Mouse (Mus musculus) heart, embryonic 15.5 days (tissue): ENCODE measurements around the gene Vti1a. TPM values are rescaled to one million over a fixed set of nuclear protein-coding genes. Genes with fewer than 3 reads are reported as not detected.

Experiments
- ATAC-seq: fragments of 200-750 bp; cut with Nextera tagmentation; replicated peaks from 2 replicates; pipeline ENCODE4 v1.8.0; 2017; ENCODE audit warnings: low read depth, moderate TSS enrichment; ENCODE audit not compliant: insufficient number of reproducible peaks, insufficient read depth, low FRiP score
- H3K27ac ChIP-seq: fragments of 300-500 bp; sonication (generic); 2 replicates; pipeline ENCODE4 v1.5.1; 2015; ENCODE audit warnings: mild to moderate bottlenecking, inconsistent platforms
- H3K27me3 ChIP-seq: fragments of 300-500 bp; sonication (generic); 2 replicates; pipeline ENCODE4 v1.6.1; 2015; ENCODE audit warnings: inconsistent platforms
- H3K36me3 ChIP-seq: fragments of 300-500 bp; sonication (generic); 2 replicates; pipeline ENCODE4 v1.6.1; 2015; ENCODE audit warnings: mild to moderate bottlenecking, inconsistent platforms
- H3K4me1 ChIP-seq: fragments of 300-500 bp; sonication (generic); replicated peaks from 2 replicates; pipeline ENCODE4 v1.6.1; 2015; ENCODE audit warnings: inconsistent platforms
- H3K4me2 ChIP-seq: fragments of 300-500 bp; sonication (generic); 2 replicates; pipeline ENCODE4 v1.6.1; 2015; ENCODE audit warnings: inconsistent platforms, mild to moderate bottlenecking, moderate library complexity
- H3K4me3 ChIP-seq: fragments of 300-500 bp; sonication (generic); 2 replicates; pipeline ENCODE4 v1.5.1; 2015; ENCODE audit warnings: mild to moderate bottlenecking, inconsistent platforms
- H3K9ac ChIP-seq: fragments of 300-500 bp; sonication (generic); 2 replicates; pipeline ENCODE4 v1.6.1; 2015; ENCODE audit warnings: mild to moderate bottlenecking, inconsistent platforms
- H3K9me3 ChIP-seq: fragments of 300-500 bp; sonication (generic); replicated peaks from 2 replicates; pipeline ENCODE4 v1.6.1; 2016; ENCODE audit warnings: inconsistent platforms
- WGBS: fragments of 180-500 bp; shearing (Covaris S2); methylation state at CpG from one replicate; pipeline ENCODE4 v1.1.7; 2015; ENCODE audit warnings: mixed read lengths; 5-methylcytosine and 5-hydroxymethylcytosine counted together
- polyA plus RNA-seq: library from polyadenylated mRNA; unstranded; fragments of >200 nt; fragmentation: Nextera tagmentation; extraction: Ambion mirVana; gene quantifications from 2 replicates; pipeline ENCODE4 v1.2.1, GENCODE M21; 2015

The Vti1a gene
- polyA plus RNA-seq, 1 experiment from 2014 or later = 13.1 TPM

- Histone ChIP-seq H3K9me3 (no peaks in the 10 kb centered on the region), H3K4me1 (no peaks in the 10 kb centered on the region), H3K27ac (no peak overlapping the region), H3K9ac (no peak overlapping the region), H3K4me3 (no peak overlapping the region), H3K27me3 (no peaks in the 10 kb centered on the region; the same call in 1 of the 2 replicates), H3K36me3 (no peaks in the 10 kb centered on the region), H3K4me2 (no peak overlapping the region)
- ATAC-seq = no peak
- 57% methylated on average over 15 of the region's 15 CpGs for WGBS
These were observed 175.3 kb downstream of the Vti1a start for GRCm38 (mm10) chr19:55491126-55492076.

GRCm38 (mm10) chr19:55496333-55496732 lies 180.2 kb downstream of the Vti1a start:
- ATAC-seq = no peak
- no peak overlapping the region for H3K4me2 ChIP-seq
- WGBS = 57% methylated on average over 9 of the region's 9 CpGs

GRCm38 (mm10) chr19:55499179-55499863 lies 183.2 kb downstream of the Vti1a start:
- no peak for ATAC-seq
- H3K4me3 ChIP-seq = no peak overlapping the region
- H3K9me3 ChIP-seq = no peaks in the 10 kb centered on the region
- H3K36me3 ChIP-seq = no peaks in the 10 kb centered on the region
- H3K9ac ChIP-seq = no peak overlapping the region
- 65% methylated on average over 18 of the region's 18 CpGs for WGBS
- no peak overlapping the region for H3K4me2 ChIP-seq
- peaks cover 3% of the 10 kb centered on the region; the same call in 1 of the 2 replicates for H3K4me1 ChIP-seq
- no peaks in the 10 kb centered on the region; the same call in 1 of the 2 replicates for H3K27me3 ChIP-seq
- H3K27ac ChIP-seq = no peak overlapping the region

More at GRCm38 (mm10) chr19:55496333-55496732, 180.2 kb downstream of the Vti1a start:
- Histone ChIP-seq H3K4me3 (no peak overlapping the region), H3K27ac (no peak overlapping the region), H3K36me3 (no peaks in the 10 kb centered on the region), H3K27me3 (no peaks in the 10 kb centered on the region; the same call in 1 of the 2 replicates), H3K9ac (no peak overlapping the region), H3K4me1 (no peaks in the 10 kb centered on the region), H3K9me3 (no peaks in the 10 kb centered on the region)

GRCm38 (mm10) chr19:55501985-55502384 lies 185.9 kb downstream of the Vti1a start:
- ATAC-seq = no peak
- no peak overlapping the region for H3K4me2 ChIP-seq
- no peak overlapping the region for H3K9ac ChIP-seq
- WGBS = 59% methylated on average over 4 of the region's 4 CpGs
- H3K27ac ChIP-seq = no peak overlapping the region
- no peaks in the 10 kb centered on the region for H3K27me3 ChIP-seq
- H3K9me3 ChIP-seq = no peaks in the 10 kb centered on the region
- peaks cover 3% of the 10 kb centered on the region; the same call in 1 of the 2 replicates for H3K4me1 ChIP-seq
- no peak overlapping the region for H3K4me3 ChIP-seq
- H3K36me3 ChIP-seq = no peaks in the 10 kb centered on the region

GRCm38 (mm10) chr19:55503771-55504170 lies 187.7 kb downstream of the Vti1a start:
- Histone ChIP-seq H3K4me1 (peaks cover 3% of the 10 kb centered on the region; the same call in 1 of the 2 replicates), H3K9me3 (no peaks in the 10 kb centered on the region), H3K4me2 (peak overlapping the region; percentile 21; the same call in 1 of the 2 replicates), H3K27me3 (no peaks in the 10 kb centered on the region), H3K4me3 (no peak overlapping the region), H3K9ac (no peak overlapping the region), H3K27ac (no peak overlapping the region), H3K36me3 (no peaks in the 10 kb centered on the region)
- WGBS = 40% methylated on average over 4 of the region's 4 CpGs
- no peak for ATAC-seq

- H3K4me1 ChIP-seq = peaks cover 3% of the 10 kb centered on the region; the same call in 1 of the 2 replicates
- no peak overlapping the region for H3K27ac ChIP-seq
- ATAC-seq = no peak
- H3K9me3 ChIP-seq = no peaks in the 10 kb centered on the region
- no peak overlapping the region for H3K9ac ChIP-seq
- H3K36me3 ChIP-seq = no peaks in the 10 kb centered on the region
- H3K4me2 ChIP-seq = no peak overlapping the region
- no peak overlapping the region for H3K4me3 ChIP-seq
- WGBS = 79% methylated on average over 16 of the region's 16 CpGs
- no peaks in the 10 kb centered on the region for H3K27me3 ChIP-seq
These were observed 191.7 kb downstream of the Vti1a start for GRCm38 (mm10) chr19:55507748-55508147.

GRCm38 (mm10) chr19:55508239-55508638 lies 192.1 kb downstream of the Vti1a start:
- 92% methylated on average over 4 of the region's 4 CpGs for WGBS
- ATAC-seq = no peak

GRCm38 (mm10) chr19:55508965-55509364 lies 192.9 kb downstream of the Vti1a start:
- no peak overlapping the region for H3K4me2 ChIP-seq
- ATAC-seq = no peak
- 78% methylated on average over 5 of the region's 5 CpGs for WGBS
- no peaks in the 10 kb centered on the region for H3K4me1 ChIP-seq
- H3K36me3 ChIP-seq = no peaks in the 10 kb centered on the region
- H3K9ac ChIP-seq = no peak overlapping the region
- no peak overlapping the region for H3K4me3 ChIP-seq
- H3K9me3 ChIP-seq = no peaks in the 10 kb centered on the region
- H3K27ac ChIP-seq = no peak overlapping the region
- H3K27me3 ChIP-seq = no peaks in the 10 kb centered on the region

More at GRCm38 (mm10) chr19:55508239-55508638, 192.1 kb downstream of the Vti1a start:
- Histone ChIP-seq H3K4me3 (no peak overlapping the region), H3K9ac (no peak overlapping the region), H3K27me3 (no peaks in the 10 kb centered on the region), H3K27ac (no peak overlapping the region), H3K4me2 (no peak overlapping the region), H3K9me3 (no peaks in the 10 kb centered on the region), H3K4me1 (peaks cover 3% of the 10 kb centered on the region; the same call in 1 of the 2 replicates), H3K36me3 (no peaks in the 10 kb centered on the region)

GRCm38 (mm10) chr19:55509618-55510017 lies 193.5 kb downstream of the Vti1a start:
- Histone ChIP-seq H3K4me3 (no peak overlapping the region), H3K4me2 (no peak overlapping the region), H3K4me1 (no peaks in the 10 kb centered on the region), H3K36me3 (no peaks in the 10 kb centered on the region), H3K9me3 (no peaks in the 10 kb centered on the region), H3K27me3 (no peaks in the 10 kb centered on the region), H3K9ac (no peak overlapping the region), H3K27ac (no peak overlapping the region)
- 72% methylated on average over 8 of the region's 8 CpGs for WGBS
- ATAC-seq = no peak

GRCm38 (mm10) chr19:55513941-55514340 lies 197.8 kb downstream of the Vti1a start:
- 79% methylated on average over 4 of the region's 4 CpGs for WGBS
- Histone ChIP-seq H3K9me3 (no peaks in the 10 kb centered on the region), H3K4me1 (no peaks in the 10 kb centered on the region), H3K36me3 (no peaks in the 10 kb centered on the region), H3K4me3 (no peak overlapping the region), H3K27ac (no peak overlapping the region), H3K4me2 (no peak overlapping the region), H3K27me3 (no peaks in the 10 kb centered on the region), H3K9ac (no peak overlapping the region)
- ATAC-seq = no peak

GRCm38 (mm10) chr19:55520236-55520635 lies 204.1 kb downstream of the Vti1a start:
- Histone ChIP-seq H3K9me3 (no peaks in the 10 kb centered on the region), H3K27me3 (no peaks in the 10 kb centered on the region), H3K36me3 (no peaks in the 10 kb centered on the region), H3K9ac (no peak overlapping the region), H3K4me2 (no peak overlapping the region), H3K4me1 (peaks cover 4% of the 10 kb centered on the region), H3K27ac (no peak overlapping the region), H3K4me3 (no peak overlapping the region)
- no peak for ATAC-seq
- WGBS = 58% methylated on average over 2 of the region's 2 CpGs
